Mouse (Mus musculus): ENCODE measurements around the gene Vmn1r189. TPM values are rescaled to one million over a fixed set of nuclear protein-coding genes. Genes with fewer than 3 reads are reported as not detected.
"Not testable (repeated sequence)": the region's sequence is repeated elsewhere in the genome, so short reads cannot be mapped to it uniquely, and the experiment has no call there.

Vmn1r189 gene
- polyA plus RNA-seq (2014; fragmentation: Nextera tagmentation; extraction: Ambion mirVana) = not detected in 2 replicates

- H3K9ac ChIP-seq (ENCODE audit: low read depth, low read length); H3K27ac ChIP-seq (ENCODE audit: low read depth, low read length); H3K27me3 ChIP-seq (replicated peaks; ENCODE audit: control insufficient read depth, insufficient read depth, low read length); H3K4me3 ChIP-seq (ENCODE audit: low read depth, low read length); DNase-seq (ENCODE audit: low spot score); H3K36me3 ChIP-seq (ENCODE audit: control insufficient read depth, insufficient read depth, low read length); ATAC-seq (replicated peaks; ENCODE audit: low FRiP score); H3K4me1 ChIP-seq (replicated peaks; ENCODE audit: control insufficient read depth, insufficient read depth, low read length); H3K4me2 ChIP-seq; H3K9me3 ChIP-seq (ENCODE audit: control insufficient read depth, low read length): not testable (repeated sequence)
- 55% methylated on average over 1 of the region's 2 CpGs for WGBS
These were observed at the start of gene Vmn1r189 for GRCm38 (mm10) chr13:22105724-22106123. TSS of gene Vmn1r189 (minus strand) at chr13:22105824.

GRCm38 (mm10) chr13:22136495-22137293 is 31.1 kb upstream of the Vmn1r189 start:
- not testable (repeated sequence) for H3K9me3 ChIP-seq (ENCODE audit: control insufficient read depth, low read length); H3K4me1 ChIP-seq (replicated peaks; ENCODE audit: control insufficient read depth, insufficient read depth, low read length); H3K27me3 ChIP-seq (replicated peaks; ENCODE audit: control insufficient read depth, insufficient read depth, low read length); H3K36me3 ChIP-seq (ENCODE audit: control insufficient read depth, insufficient read depth, low read length); H3K27ac ChIP-seq (ENCODE audit: low read depth, low read length); ATAC-seq (replicated peaks; ENCODE audit: low FRiP score); H3K4me2 ChIP-seq; DNase-seq (ENCODE audit: low spot score); H3K4me3 ChIP-seq (ENCODE audit: low read depth, low read length); H3K9ac ChIP-seq (ENCODE audit: low read depth, low read length)
- 58% methylated on average over 5 of the region's 5 CpGs for WGBS

- DNase-seq (ENCODE audit: low spot score); H3K27ac ChIP-seq (ENCODE audit: low read depth, low read length); H3K4me3 ChIP-seq (ENCODE audit: low read depth, low read length); H3K9ac ChIP-seq (ENCODE audit: low read depth, low read length); H3K9me3 ChIP-seq (ENCODE audit: control insufficient read depth, low read length); H3K36me3 ChIP-seq (ENCODE audit: control insufficient read depth, insufficient read depth, low read length); H3K27me3 ChIP-seq (replicated peaks; ENCODE audit: control insufficient read depth, insufficient read depth, low read length); ATAC-seq (replicated peaks; ENCODE audit: low FRiP score); H3K4me2 ChIP-seq; H3K4me1 ChIP-seq (replicated peaks; ENCODE audit: control insufficient read depth, insufficient read depth, low read length): not testable (repeated sequence)
- WGBS = 81% methylated on average over 1 of the region's 1 CpGs
These were observed 21.5 kb downstream of the Vmn1r189 start, which contains the start of gene Vmn1r188 for GRCm38 (mm10) chr13:22084140-22084539. TSS of gene Vmn1r188 (plus strand) at chr13:22084440.

GRCm38 (mm10) chr13:22063468-22063867 is 42.2 kb downstream of the Vmn1r189 start:
- Histone ChIP-seq H3K9ac (ENCODE audit: low read depth, low read length) (no peak overlapping the region), H3K36me3 (ENCODE audit: control insufficient read depth, insufficient read depth, low read length) (no peaks in the 10 kb centered on the region), H3K4me1 (replicated peaks; ENCODE audit: control insufficient read depth, insufficient read depth, low read length) (no peaks in the 10 kb centered on the region), H3K27me3 (replicated peaks; ENCODE audit: control insufficient read depth, insufficient read depth, low read length) (no peaks in the 10 kb centered on the region), H3K27ac (ENCODE audit: low read depth, low read length) (no peak overlapping the region), H3K4me3 (ENCODE audit: low read depth, low read length) (no peak overlapping the region), H3K9me3 (ENCODE audit: control insufficient read depth, low read length) (no peaks in the 10 kb centered on the region), H3K4me2 (no peak overlapping the region)
- 55% methylated on average over 1 of the region's 1 CpGs for WGBS
- DNase-seq (ENCODE audit: low spot score) (no peak), ATAC-seq (replicated peaks; ENCODE audit: low FRiP score) (no peak)

DNA sequence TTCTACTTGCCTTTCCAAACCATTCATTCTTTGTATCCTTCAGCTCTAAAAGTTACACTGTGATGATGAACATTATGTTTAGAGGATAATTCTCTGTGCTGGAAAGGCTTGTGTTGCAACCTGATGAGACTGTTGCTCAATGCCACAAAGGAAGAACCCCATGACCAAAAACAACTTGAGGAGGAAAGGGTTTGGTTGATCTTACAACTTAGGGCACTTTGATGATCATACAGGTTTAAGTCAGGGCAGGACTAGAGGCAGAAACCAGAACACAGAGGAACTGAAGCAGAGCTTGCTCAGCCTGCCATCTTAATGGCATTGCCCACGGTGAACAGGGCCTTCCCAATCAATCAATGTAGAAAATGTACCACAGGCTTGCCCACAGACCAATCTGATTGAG is 44.2 kb downstream of the Vmn1r189 start:
- no peak overlapping the region for H3K9ac ChIP-seq (ENCODE audit: low read depth, low read length)
- 45% methylated on average over 1 of the region's 1 CpGs for WGBS
- no peaks in the 10 kb centered on the region for H3K9me3 ChIP-seq (ENCODE audit: control insufficient read depth, low read length)
- no peak for ATAC-seq (replicated peaks; ENCODE audit: low FRiP score)
- no peak for DNase-seq (ENCODE audit: low spot score)
- no peak overlapping the region for H3K4me3 ChIP-seq (ENCODE audit: low read depth, low read length)
- no peaks in the 10 kb centered on the region for H3K27me3 ChIP-seq (replicated peaks; ENCODE audit: control insufficient read depth, insufficient read depth, low read length)
- no peaks in the 10 kb centered on the region for H3K36me3 ChIP-seq (ENCODE audit: control insufficient read depth, insufficient read depth, low read length)
- no peaks in the 10 kb centered on the region for H3K4me1 ChIP-seq (replicated peaks; ENCODE audit: control insufficient read depth, insufficient read depth, low read length)
- H3K4me2 ChIP-seq = no peak overlapping the region
- H3K27ac ChIP-seq (ENCODE audit: low read depth, low read length) = no peak overlapping the region

DNA sequence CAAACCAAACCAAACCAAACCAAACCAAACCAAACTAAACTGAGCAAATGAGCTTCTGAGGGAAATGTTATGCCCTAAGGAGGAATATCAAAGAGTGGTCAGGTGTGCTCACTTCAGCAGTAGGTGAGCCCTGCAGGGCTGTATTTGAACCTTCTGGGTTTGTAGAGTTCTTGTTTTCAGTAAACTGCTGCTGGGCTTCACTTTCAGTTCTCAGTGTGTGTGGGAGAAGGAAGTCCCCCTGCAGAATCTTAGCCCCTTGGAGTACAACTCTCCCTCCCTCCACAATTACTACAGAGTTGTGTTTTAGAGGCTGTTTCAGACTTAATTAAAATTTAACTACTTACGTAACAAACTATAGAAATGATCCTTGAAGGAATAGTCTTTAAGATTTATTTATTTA is 51.9 kb downstream of the Vmn1r189 start:
- no peak overlapping the region for H3K4me3 ChIP-seq (ENCODE audit: low read depth, low read length)
- 86% methylated on average over 1 of the region's 1 CpGs for WGBS
- no peak overlapping the region for H3K27ac ChIP-seq (ENCODE audit: low read depth, low read length)
- DNase-seq (ENCODE audit: low spot score) (no peak), ATAC-seq (replicated peaks; ENCODE audit: low FRiP score) (no peak)
- no peak overlapping the region for H3K4me2 ChIP-seq
- H3K9ac ChIP-seq (ENCODE audit: low read depth, low read length) = no peak overlapping the region
- H3K27me3 ChIP-seq (replicated peaks; ENCODE audit: control insufficient read depth, insufficient read depth, low read length) = no peaks in the 10 kb centered on the region
- H3K36me3 ChIP-seq (ENCODE audit: control insufficient read depth, insufficient read depth, low read length) = no peaks in the 10 kb centered on the region
- no peaks in the 10 kb centered on the region for H3K9me3 ChIP-seq (ENCODE audit: control insufficient read depth, low read length)
- H3K4me1 ChIP-seq (replicated peaks; ENCODE audit: control insufficient read depth, insufficient read depth, low read length) = no peaks in the 10 kb centered on the region

DNA sequence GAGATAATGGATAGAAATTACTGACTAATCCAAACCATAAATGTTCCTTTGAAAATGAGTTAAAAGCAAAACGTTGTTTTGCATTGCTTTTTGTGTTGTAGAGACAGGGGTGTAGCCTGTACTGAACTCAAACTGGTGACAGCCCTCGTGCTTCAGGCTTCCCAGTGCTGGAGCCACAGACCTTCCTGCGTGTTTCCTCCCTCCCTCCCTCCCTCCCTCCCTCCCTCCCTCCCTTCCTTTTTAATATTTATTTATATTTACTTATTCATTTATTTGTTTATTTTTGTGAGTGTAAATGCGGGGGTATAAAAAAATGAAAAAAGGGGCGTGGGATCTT is 54.1 kb downstream of the Vmn1r189 start:
- Histone ChIP-seq H3K27me3 (replicated peaks; ENCODE audit: control insufficient read depth, insufficient read depth, low read length) (no peaks in the 10 kb centered on the region), H3K4me1 (replicated peaks; ENCODE audit: control insufficient read depth, insufficient read depth, low read length) (no peaks in the 10 kb centered on the region), H3K4me2 (peak overlapping the region; percentile 84), H3K9ac (ENCODE audit: low read depth, low read length) (peak overlapping the region; percentile 70), H3K4me3 (ENCODE audit: low read depth, low read length) (peak overlapping the region; percentile 61), H3K9me3 (ENCODE audit: control insufficient read depth, low read length) (no peaks in the 10 kb centered on the region), H3K36me3 (ENCODE audit: control insufficient read depth, insufficient read depth, low read length) (no peaks in the 10 kb centered on the region), H3K27ac (ENCODE audit: low read depth, low read length) (0 out of 2 replicates have a peak overlapping the region, but pooled peaks have one; percentile 72)
- no peak for DNase-seq (ENCODE audit: low spot score)
- ATAC-seq (replicated peaks; ENCODE audit: low FRiP score) = no peak
- WGBS = 10% methylated on average over 5 of the region's 5 CpGs

- DNase-seq (ENCODE audit: low spot score) = peak; percentile 95
- Histone ChIP-seq H3K9me3 (ENCODE audit: control insufficient read depth, low read length) (no peaks in the 10 kb centered on the region), H3K4me2 (peak overlapping the region; percentile 84), H3K36me3 (ENCODE audit: control insufficient read depth, insufficient read depth, low read length) (no peaks in the 10 kb centered on the region), H3K4me3 (ENCODE audit: low read depth, low read length) (peak overlapping the region; percentile 61), H3K27me3 (replicated peaks; ENCODE audit: control insufficient read depth, insufficient read depth, low read length) (no peaks in the 10 kb centered on the region), H3K9ac (ENCODE audit: low read depth, low read length) (peak overlapping the region; percentile 70), H3K27ac (ENCODE audit: low read depth, low read length) (peak overlapping the region; percentile 72), H3K4me1 (replicated peaks; ENCODE audit: control insufficient read depth, insufficient read depth, low read length) (no peaks in the 10 kb centered on the region)
- ATAC-seq (replicated peaks; ENCODE audit: low FRiP score) = peak; percentile 94
- WGBS = under 1% methylated on average over 52 of the region's 52 CpGs
These were observed 54.8 kb downstream of the Vmn1r189 start for GRCm38 (mm10) chr13:22050591-22051522.
